Mouse (Mus musculus) layer of hippocampus, adult 2 months (tissue): Measurements from ENCODE around the gene Ly6g6f. TPM values are rescaled to one million over a fixed set of nuclear protein-coding genes. Genes with fewer than 3 reads are reported as not detected.
"Not testable (repeated sequence)": the region's sequence is repeated elsewhere in the genome, so short reads cannot be mapped to it uniquely, and the experiment has no call there.

ENCODE experiments used
- DNase-seq, 2 experiments: peaks; one replicate each; pipeline ENCODE4 v3.0.0; 2022; ENCODE audit warnings: low spot score in 2 of 2
- H3K27ac ChIP-seq: fragments of 200-600 bp; 2 replicates; pipeline ENCODE4 v1.8.1; 2022
- H3K4me3 ChIP-seq: fragments of 200-600 bp; 2 replicates; pipeline ENCODE4 v1.8.1; 2022; ENCODE audit warnings: mild to moderate bottlenecking
- CTCF ChIP-seq: fragments of 200-600 bp; conservative IDR thresholded peaks from 2 replicates; pipeline ENCODE4 v1.8.1; 2022; ENCODE audit warnings: antibody characterized with exemption, mild to moderate bottlenecking, moderate library complexity
- long read RNA-seq, 2 experiments: library from polyadenylated mRNA; stranded (forward); transcript quantifications; one replicate each; pipeline ENCODE4 v2.0.0; 2021; ENCODE audit warnings: borderline mapping rate in 2 of 2
- total RNA-seq, 2 experiments: library from RNA; stranded (reverse); gene quantifications; 2 replicates each; pipeline ENCODE4 v1.2.3; 2021

Gene Ly6g6f
- under 1 TPM in 1 of 2 experiments, not detected in 1; 0.52 TPM for total RNA-seq
- long read RNA-seq, experiment 1: 0 reads
- long read RNA-seq, experiment 2: 0 reads

DNA sequence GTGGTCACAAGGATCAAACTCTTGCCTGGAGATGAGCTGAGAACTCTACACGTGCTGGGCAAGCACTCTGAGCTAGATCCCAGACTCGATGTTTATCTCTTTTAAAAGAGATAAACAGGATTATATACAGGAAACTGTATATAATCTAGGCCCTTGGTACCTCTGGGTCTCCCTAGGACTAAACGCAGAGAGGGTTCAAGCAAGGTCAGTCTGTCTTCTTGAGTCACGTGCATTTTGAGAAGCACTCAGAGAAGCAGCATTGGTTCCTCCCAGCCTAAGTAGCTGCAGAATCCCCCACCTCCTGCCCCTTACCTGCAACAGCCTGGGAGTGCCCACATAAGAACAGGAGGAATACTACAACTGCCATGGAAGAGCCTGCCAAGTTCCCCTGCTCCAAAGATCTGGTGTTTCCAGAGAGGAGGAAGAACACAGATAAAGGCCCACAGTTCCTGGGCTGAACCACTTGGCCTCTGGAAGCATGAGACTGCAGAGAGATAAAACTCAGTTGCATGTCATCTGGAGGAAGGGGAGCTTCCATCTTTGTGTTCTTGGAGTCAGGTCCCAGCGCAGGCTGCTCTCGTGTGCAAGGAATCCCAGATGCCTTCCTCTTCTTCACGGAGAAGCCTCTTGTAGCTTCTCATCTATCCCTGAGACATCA, at the start of gene Ly6g6f:
Gene Ly6g6f, minus strand, starts transcription at position 403 of the 658 bp plus-strand sequence.
- H3K4me3 ChIP-seq: no peak within 1 kb of the TSS
- H3K27ac ChIP-seq: no peak within 1 kb of the TSS
- TF ChIP-seq CTCF: no peak
- DNase-seq: no peak

DNA sequence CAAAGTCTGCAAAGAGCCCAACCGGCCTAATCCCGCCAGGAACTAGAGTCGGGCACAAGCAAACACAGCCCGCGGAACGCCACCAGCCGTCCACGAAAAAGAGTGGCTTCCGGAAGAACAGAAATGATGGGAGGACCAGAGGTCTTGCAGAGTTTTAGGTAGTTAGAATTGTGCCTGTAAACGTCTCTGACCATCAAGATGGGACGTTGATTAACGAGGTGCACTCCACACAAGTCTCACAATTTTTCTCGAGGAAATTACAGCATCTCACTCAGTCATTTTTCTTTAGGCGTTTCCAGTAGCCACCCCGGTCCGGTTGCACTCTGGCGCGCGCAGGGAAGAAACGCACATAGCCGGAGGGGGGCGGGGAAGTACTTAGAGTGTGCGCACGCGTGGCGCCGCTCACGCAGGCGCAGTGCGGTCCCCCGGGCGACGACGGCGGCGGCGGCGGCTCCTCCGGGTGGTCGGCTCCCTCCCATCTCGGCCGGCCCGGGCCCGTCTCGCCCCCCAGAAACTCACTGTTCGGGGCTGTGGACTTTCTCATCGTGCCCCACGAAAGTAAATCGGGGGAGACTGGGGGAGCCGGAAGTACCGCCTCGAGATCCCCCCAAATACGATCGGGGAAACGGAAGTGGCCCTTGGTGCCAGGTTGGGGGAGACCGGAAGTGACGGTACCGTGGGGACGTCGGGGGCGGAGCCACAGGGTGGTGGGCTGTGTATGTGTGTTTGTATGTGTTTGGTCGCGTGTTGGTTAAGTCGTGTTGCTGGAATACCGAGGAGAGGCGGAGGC, 49.6 kb upstream of the Ly6g6f start, which contains the start of gene Bag6:
Gene Bag6, plus strand, starts transcription at position 378 of the 790 bp plus-strand sequence.
- peak; percentile 2; the same call in 1 of the 2 replicates for TF ChIP-seq CTCF
- H3K27ac ChIP-seq: peak within 1 kb of the TSS; percentile 100
- DNase-seq: peak; percentile 94 to 95
- H3K4me3 ChIP-seq: peak within 1 kb of the TSS; percentile 97

DNA sequence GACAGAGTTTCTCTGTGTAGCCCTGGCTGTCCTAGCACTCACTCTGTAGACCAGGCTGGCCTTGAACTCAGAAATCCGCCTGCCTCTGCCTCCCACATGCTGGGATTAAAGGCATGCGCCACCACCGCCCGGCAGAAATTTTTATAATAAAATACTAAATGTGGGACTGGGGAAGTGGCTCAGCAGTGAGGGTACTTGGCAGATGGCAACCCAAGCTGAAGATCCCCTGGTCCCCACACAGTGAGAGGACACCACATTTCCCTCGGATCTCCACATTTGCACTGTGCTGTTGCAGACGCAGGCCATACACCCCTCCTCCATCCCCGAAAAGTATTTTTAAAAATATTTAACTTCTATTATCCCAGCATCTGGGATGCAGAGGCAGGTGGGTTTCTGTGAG, 48.1 kb upstream of the Ly6g6f start:
- Histone ChIP-seq H3K4me3 (no peak overlapping the region), H3K27ac (no peak overlapping the region)
- DNase-seq: no peak
- no peak for TF ChIP-seq CTCF

DNA sequence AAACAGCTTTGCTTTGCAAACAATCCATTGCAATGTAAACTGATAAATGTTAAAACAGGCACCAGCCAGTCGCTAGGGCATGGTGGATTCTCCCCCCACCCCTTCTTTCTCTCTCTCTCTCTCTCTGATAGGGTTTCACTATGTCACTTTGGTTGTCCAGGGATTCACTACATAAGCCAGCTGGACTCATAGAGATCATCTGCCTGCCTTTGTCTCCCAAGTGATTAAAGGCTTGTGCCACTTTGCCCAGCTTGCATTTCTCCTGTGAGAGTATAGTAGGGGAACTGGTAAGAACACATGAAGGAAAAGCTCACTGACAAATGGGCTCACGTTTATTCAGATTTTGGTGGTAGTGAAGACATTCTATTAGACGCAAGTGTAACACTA, 46.8 kb upstream of the Ly6g6f start:
- no peak for TF ChIP-seq CTCF
- Histone ChIP-seq H3K27ac (no peak overlapping the region), H3K4me3 (no peak overlapping the region)
- DNase-seq: no peak

DNA sequence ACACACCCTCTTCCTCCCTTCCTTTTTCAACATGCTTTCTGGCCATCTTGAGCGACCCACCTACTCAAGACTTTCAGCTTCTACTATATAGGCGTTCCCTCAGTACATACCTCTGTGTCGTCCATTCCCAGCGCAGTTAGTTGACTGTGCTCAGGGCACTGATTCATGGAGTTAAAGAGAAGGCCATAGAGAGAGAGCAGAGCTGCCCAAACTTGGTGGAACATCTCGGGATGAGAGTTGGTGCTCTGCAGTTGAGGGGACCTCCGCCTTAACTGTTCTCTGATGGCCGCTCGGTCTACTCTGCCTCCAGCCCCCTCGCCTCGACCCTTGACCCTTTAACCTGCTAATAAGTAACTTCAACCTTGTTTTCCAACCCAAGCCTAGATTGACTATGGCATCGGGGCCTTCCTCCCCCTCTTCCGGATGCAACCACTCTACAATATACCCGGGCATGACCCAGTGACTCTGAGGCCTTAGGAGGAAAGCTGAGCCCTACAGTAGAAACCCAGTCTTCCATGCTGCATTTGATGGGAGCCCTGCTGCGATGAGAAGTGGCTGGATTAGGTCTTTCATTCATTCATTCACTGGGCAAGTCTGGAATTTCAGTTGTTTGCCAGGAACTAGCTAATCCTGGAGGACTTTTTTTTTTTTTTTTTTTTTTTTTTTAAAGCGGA, 46.2 kb upstream of the Ly6g6f start, which contains the start of gene Apom:
Gene Apom, minus strand, starts transcription at position 551 of the 674 bp plus-strand sequence.
- Histone ChIP-seq H3K4me3 (no peak within 1 kb of the TSS), H3K27ac (no peak within 1 kb of the TSS)
- no peak for DNase-seq
- no peak for TF ChIP-seq CTCF

DNA sequence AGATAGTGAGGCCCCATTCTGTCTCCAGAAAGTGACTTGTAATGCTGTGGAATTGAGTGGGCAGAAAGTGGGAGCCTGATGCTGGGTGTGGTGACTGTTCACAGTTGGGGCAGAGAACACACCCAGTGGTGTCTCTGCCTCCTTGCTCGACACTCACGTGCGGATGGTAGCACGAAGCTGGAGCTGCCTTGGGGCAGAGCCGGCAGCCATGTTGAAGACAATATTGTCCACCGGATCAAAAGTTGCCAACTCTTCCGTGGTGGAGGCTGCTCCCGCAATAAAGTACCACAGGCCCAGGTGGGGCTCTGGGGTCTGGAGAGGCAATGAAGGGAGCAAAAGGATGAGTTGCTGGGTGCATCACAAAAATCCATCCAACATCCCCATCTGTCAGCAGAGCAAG, 45.6 kb upstream of the Ly6g6f start:
- no peak overlapping the region for H3K27ac ChIP-seq
- no peak overlapping the region for H3K4me3 ChIP-seq
- TF ChIP-seq CTCF: no peak
- no peak for DNase-seq

DNA sequence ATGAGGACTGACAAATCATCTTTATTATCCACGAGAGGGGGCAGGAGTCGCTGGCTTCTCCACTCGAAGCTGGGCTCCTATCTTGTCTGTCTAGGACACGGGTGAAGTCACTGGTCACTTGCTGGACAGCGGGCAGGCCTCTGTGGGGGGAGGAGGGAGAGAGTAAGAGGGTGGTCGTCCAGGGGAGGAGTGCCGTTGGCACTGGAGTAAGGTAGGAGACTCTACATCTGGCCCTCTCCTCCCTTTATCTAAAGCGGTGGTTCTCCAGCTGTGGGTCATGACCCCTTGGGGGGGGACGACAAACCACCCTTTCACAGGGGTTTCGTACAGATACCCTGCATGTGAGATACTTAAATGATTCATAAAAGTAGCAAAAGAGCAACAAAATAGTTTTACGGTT, 43.6 kb upstream of the Ly6g6f start:
- no peak overlapping the region for H3K4me3 ChIP-seq
- DNase-seq: no peak
- H3K27ac ChIP-seq: no peak overlapping the region

DNA sequence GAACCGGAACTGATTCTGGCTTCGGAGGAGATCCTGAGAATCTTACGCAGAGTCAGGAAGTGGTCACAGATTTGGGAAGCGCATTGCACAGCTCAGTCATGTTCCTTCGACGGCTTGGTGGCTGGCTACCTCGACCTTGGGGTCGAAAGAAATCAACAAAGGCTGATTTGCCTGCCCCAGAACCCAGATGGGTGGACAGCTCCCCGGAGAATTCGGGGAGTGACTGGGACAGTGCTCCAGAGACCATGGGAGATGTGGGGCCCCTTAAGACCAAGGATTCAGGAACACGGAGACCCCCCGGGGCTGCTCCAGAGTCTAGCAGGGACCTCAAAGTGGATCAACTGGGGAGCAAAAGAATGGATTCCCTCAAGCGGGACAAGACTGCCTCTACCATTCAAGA, 41.6 kb upstream of the Ly6g6f start:
- Histone ChIP-seq H3K4me3 (peak overlapping the region; percentile 74), H3K27ac (peak overlapping the region; percentile 92; the same call in 1 of the 2 replicates)
- DNase-seq: no peak
- TF ChIP-seq CTCF: no peak

More for the DNA sequence above, 43.6 kb upstream of the Ly6g6f start:
- TF ChIP-seq CTCF: no peak

DNA sequence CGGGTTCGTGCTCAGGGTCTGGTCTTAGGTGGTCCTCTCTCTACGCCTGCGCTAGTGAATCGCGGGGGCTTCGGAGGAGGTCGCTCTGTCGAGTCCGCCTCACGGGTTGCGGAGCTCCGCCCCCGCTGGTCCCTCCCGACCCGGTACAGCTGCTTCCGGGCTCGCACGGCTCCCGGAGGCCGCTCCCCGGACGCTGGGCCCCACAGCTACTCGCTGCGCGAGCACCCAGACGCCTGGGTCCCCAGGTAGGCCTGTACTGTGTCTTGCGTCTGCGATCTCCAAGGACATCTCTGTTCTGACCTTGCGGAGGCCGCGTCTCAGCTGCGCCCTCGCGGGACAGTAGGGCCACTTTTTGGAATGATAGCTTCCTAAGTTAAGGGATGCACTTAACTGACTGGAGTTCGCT, 40.8 kb upstream of the Ly6g6f start, which contains the start of gene D17H6S53E:
Gene D17H6S53E, plus strand, starts transcription at position 168 of the 406 bp plus-strand sequence.
- H3K27ac ChIP-seq: peak within 1 kb of the TSS; percentile 92
- peak within 1 kb of the TSS; percentile 74 for H3K4me3 ChIP-seq
- TF ChIP-seq CTCF: no peak
- DNase-seq: peak; percentile 69 to 74

DNA sequence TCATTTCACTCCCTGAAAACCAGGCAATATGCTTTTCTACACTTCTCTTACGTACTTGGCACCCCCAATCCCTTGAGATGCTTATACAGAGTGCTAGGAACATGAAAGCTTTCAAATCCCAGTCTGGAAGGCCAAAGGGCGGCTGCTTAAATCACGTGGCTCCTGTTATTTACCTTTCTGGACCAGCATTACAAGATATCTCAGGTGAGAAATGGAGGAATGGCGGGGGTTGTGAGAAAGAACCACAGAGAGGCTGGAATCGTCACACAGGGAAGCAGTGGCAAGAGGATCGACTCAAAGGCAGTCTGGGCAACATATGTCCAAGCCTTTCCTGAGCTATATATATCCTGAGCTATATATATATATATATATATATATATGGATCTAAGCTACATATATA, 40.2 kb upstream of the Ly6g6f start:
- peak overlapping the region; percentile 74 for H3K4me3 ChIP-seq
- TF ChIP-seq CTCF: no peak
- no peak for DNase-seq
- H3K27ac ChIP-seq: peak overlapping the region; percentile 92

DNA sequence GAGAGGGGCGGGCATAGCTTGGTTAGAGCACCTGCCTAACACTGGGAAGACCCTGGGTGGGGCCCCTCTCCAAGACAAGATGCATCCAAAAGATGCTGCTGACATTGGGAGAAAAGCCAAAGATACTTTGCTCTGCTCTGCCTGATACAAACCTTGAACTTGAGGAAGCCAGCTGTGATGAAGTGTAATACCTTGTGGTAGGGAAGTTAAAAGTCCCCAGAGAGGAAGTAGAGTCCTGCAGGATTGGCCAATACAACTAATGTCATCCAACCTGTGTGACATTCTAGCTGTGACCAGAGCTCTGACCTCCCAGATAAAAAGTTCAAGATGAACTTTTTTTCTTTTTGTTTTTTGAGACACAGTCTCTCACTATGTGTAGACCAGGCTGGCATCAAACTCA, 39.7 kb upstream of the Ly6g6f start:
- H3K4me3 ChIP-seq: no peak overlapping the region
- peak overlapping the region; percentile 92; the same call in 1 of the 2 replicates for H3K27ac ChIP-seq
- no peak for TF ChIP-seq CTCF
- no peak for DNase-seq

DNA sequence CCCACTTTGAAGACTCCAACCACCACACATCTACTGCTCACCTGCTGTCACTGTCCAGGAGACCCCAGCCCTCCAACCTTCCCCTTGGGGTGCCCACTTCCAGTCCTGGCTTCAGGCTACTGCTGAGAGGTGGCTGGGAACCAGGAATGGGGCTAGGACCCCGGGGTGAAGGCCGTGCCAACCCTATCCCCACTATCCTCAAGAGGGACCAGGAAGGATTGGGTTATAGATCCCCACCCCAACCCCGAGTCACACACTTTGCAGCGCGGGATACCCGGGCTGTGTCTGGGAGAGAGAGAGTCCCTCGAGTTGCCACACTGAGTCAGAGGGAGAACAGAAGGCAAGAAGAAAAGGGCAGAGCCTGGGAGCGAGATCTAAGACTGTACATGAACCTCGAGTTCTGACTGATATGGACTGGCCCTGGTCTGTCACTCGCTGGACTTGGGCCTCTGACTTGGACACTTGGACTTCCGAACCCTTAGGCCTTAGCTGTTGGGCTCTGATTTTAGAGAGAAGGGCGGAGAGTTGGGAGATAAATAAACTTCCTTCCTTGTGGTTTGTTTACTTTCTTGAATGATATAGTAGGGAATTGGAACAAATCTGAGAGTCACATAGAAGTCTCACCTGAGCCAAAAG, 39.0 kb upstream of the Ly6g6f start:
- DNase-seq, H3K27ac ChIP-seq, H3K4me3 ChIP-seq: not testable (repeated sequence)

DNA sequence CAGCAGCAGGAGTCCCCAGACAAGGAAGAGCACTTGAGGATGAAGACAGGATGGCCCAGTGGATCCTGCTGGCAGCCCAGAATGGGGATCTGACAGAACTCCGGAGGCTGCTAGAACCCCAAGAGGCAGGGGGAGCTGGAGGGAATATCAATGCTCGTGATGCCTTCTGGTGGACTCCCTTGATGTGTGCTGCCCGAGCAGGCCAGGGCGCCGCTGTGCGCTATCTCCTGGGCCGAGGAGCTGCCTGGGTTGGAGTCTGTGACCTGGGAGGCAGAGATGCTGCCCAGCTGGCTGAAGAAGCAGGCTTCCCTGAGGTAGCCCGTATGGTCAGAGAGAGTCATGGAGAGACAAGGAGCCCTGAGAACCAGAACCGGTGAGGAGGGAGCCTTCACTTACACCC, 37.9 kb upstream of the Ly6g6f start:
- H3K27ac ChIP-seq, DNase-seq, H3K4me3 ChIP-seq: not testable (repeated sequence)
